Mouse (Mus musculus) cerebellum, postnatal 36 days (tissue): Measurements from ENCODE around the gene Dennd5b.
"Not testable (repeated sequence)": the region's sequence is repeated elsewhere in the genome, so short reads cannot be mapped to it uniquely, and the experiment has no call there.

ENCODE experiments used
- DNase-seq, 2 experiments: peaks; one replicate each; pipeline ENCODE4 v3.0.0; 2021 to 2022; ENCODE audit warnings: mixed read lengths in 2 of 2

Dennd5b gene

DNA sequence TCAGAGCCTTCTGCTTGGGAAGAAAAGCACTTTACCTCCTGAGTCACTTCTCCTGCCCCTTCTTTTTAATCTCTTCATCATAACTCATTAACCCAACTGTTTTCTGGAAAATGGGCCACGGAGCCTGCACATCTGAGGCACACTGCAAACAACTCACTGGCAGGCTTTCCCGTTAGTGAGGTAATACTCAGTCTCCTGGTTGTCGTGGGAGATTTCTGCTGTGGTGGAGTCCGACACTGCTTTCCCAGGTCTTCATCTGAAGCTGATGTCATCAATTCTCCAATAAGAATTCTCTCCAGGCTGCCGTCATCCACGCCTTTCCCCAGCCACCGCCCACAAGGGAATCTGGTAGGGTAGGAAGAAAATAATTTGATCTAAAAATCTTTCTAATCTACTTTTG, 96.5 kb downstream of the Dennd5b start:
- no peak for DNase-seq

DNA sequence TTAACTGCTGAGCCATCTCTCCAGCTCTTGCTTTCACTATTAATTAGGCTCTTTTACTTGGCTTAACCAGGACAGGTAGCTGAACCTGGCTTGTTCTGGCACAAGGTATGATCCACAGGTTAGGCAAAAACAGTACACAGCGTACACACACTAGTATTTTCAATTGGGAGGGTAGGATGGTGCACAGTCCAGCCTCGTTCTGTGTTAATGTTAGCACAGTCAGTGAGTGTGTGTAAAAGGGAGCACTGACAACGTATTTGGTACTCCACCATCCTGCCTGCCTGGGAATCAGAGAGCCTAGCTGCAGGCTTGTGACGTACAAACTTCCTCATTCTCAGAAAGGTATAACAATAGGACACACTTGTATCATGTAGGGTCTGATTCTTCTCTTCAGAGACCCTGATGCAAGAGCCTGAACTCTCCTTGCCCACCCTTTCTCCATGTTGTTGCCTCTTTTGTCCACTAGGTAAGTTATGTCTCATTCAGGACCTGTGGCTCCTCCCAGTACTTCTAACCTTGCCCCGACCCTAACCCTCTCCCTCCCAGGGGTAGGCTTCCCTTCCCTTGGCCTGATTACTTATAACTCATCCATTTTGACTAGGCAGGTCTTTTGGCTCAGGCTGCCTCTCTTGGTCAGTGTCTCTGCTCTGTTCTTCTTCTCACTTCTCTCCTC, 107.0 kb downstream of the Dennd5b start:
- no peak for DNase-seq

DNA sequence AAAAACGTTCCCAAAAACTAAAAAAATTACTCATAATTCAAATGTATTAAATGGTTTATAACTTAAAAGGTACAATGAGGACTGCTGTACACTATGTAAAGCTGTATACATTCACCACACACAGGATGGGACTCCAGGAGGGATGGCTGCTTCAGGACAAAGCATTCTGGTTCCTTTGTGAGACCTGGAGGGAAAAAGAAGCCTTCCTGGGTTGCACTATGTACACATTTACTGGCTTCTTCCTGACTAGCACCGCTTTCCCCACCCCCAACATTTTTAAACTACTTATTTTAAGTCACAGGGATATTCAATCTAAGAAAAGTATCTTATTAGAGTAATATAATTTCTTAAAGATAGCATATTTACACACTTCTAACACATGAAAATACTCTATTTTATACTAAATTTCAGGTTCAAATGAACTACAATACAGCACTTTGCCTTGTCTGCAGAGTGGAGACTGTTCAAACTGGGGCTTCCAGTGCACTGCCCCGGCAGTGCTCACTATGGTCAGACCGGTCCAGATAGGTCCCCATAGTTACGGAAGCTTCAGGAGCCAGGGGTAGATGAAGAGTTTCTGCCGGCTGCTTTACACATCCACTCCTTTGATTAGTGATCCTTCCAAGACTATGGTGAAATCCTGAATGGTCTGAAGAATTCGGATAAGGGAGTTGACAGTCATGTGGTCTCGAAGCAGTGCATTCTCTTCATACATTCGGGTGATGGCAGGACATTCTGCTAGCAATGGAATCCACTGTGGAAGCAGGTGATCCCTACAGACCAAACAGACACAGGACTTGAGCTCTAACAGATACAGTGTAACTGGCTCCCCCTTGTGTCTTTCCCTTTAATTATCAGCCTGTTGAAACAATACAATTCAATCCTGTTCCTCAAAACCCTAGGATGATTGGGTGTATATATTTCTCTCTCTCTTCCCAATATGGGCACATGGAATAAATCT, 108.1 kb downstream of the Dennd5b start:
- DNase-seq = no peak

DNA sequence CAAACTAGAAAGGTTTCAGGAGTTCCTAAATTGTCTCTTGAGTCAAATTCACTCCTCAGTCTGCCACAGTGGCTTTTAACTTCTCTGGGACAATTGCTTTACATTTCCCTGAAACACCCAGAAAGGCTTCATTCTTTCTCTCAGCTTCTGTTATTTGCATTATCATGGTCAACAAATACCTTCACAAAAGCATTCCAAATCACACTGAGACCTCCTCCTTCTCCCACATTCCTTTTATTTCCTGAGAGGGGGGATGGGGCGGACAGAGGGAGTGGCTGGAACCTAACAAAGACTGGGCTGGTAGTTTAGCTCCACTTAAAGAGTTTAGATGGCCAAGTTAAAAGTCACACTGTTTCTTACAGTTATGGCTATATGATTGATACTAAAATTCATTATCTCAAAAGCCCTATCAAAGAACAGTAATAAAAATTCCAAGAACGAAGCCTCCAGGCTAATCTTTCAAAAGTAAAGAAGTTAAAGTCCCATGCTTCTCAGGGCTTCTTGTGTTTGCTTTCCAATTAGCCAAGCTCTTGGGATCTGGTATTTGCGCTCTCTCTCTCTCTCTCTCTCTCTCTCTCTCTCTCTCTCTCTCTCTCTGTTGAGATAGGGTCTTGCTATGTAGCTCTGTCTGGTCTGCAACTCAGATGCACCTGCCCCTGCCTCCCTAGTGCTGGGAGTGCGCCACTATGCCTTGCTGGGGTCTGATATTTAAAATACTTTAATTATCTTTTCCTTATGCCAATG, 108.9 kb downstream of the Dennd5b start:
- DNase-seq = no peak

DNA sequence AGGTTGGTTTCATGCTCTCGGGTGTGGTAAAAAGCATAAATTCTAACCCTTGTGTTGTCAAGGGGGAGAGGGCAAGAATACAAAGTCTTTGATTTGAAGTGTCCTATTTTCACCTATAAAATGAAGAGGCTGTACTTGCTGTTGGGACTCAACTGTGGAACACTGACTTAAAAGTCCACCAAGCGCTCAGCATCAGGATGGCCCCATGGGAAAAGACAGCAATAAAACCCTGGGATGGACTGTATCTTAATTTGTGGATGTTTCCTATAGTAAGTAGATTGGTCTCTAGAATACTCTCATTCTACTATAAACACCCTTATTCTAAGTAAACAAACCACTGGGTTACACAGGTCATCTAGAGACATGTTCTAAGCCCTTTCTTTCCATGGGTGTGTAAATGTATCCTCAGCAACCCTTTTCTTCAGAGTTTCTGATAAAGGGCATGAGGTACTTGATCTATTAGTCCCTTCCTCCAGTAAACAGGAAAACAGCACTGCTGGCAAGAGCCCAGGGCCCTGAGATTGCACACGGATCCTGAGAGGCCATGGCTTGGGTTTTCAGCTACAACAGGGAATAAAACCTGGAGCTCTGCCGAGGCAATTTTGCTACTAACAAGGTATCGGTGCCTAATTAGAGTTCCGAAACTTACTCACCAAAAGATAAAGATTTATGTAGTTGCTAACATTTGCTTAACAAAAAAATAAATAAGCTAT, 109.7 kb downstream of the Dennd5b start:
- DNase-seq = no peak

DNA sequence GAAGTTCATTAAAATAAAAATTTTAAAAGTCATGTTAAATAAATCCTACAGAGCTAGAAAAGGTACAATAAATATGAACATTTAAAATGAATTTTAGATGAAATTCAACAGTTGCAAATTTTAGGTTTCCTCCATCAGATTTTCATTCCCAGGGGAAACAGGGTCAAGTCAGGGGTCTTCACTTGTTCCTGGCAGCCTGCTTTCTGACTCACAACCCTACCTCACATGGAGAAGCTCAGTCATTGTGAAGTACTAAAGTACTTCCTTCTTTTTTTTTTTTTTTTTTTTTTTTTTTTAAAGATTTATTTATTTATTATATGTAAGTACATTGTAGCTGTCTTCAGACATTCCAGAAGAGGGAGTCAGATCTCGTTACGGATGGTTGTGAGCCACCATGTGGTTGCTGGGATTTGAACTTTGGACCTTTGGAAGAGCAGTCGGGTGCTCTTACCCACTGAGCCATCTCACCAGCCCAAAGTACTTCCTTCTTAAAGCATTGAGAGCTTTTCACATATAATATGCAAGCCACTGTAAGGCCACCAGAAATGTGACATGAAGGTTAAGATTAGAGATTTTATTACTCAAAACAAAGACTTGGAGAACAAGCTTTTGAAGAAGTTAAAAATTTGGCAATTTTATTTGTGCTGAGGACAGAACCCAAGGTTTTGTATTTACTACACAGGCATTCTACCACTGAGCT, 111.5 kb downstream of the Dennd5b start:
- DNase-seq = not testable (repeated sequence)

DNA sequence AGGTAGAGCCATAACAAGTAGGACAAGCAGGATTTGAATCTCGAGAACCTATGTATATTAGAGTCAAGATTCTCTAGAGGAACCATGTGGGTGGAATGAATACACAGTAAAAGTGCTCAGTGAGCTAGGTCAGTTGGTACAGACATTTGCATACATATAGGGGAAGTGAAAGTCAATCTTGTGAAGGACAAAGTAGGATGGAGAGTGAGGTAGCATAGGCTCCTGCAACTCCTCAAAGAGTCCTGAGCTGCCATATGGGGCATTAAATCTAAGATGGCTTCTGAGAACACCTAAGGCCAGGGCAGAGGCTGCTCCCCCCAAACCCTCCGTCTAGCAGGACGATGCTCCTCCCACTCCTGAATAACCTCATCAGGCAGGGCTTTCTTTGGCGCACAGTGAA, 115.5 kb downstream of the Dennd5b start:
- DNase-seq = no peak

DNA sequence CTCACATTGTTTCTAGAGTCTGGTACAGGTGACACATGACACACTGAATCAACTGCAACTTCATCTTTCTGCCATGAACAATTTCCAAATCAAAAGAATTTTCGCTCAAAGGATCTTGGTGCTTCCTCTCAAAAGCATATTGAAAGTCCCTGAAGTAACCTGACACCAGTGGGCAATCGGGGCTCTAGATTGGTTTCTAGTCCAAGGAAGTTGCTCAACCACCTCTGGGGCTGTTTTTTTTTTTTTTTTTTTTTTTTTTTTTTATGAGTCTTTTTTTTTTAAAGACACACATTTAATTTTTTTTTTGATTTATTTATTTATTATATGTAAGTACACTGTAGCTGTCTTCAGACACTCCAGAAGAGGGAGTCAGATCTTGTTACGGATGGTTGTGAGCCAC, 121.0 kb downstream of the Dennd5b start:
- no peak for DNase-seq

DNA sequence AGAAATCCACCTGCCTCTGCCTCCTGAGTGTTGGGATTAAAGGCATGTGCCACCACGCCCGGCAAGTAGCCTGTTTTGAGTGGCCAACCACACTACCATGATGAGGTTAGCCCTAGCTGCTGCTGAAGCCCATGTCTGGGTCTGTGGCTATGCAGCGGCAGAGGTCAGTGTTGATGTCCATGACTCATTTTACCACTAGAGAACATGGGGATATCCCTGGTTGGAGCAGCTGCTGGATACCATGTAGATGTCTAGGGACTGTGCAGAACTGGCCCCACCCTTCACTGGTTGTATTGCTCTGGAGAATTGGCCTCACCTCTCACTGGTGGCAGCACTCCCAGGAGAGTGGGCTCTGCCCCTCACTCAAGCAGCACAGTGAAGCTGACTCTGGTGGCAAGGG, 126.4 kb downstream of the Dennd5b start:
- no peak for DNase-seq

DNA sequence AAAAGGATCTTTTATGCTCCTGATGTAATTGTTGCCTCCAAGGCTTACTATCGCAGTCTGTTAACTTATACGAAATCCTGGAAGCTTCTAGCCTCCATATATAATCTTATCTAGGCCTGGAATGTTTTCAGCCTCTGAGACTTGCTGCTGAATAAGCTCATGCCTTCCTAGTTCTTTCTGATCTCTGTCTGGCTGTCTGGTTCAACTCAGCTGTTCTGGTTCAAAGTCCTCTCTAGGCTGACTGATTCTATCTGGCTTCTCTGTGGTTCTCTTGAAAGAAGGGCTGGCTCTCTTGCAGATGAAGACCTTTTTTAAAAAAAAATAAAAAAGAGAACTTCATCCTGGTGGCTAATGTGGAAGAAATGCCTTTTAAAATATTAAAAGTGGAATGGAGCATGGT, 128.6 kb downstream of the Dennd5b start:
- DNase-seq = no peak

DNA sequence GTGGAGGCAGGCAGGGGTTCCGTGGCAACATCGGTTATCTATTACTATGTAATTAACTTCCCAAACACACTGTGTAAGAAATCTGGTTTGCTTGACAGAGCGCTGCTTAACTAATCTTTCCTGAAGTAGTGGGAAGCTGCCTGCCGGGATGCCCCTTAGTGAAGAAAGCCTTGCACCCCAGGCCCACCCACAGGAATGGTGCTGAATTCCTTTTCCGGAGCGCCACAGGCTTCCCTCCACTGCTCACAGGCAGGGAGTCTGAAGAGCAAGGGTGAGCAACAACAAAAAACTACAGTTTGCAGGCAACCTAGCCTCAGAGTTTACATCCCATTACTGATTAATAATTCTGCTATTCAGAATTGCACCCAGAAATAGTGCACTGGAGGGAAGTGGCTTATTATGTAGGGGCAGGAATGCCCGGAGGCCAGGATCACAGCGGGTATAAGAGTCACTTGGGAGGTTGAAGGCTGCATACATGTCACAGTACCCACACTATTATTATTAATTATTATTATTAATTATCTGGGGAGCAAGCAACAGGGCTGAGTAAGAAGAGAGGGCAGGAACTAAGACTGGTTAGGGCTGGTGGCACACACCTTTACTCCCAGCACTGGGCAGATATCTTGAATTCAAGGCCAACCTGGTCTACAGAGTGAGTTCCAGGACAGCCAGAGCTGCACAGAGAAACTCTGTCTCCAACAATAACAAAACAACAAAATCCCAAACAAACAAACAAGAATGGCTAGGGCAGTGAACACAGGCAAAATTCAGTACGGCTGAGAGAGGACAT, 129.2 kb downstream of the Dennd5b start:
- no peak for DNase-seq

DNA sequence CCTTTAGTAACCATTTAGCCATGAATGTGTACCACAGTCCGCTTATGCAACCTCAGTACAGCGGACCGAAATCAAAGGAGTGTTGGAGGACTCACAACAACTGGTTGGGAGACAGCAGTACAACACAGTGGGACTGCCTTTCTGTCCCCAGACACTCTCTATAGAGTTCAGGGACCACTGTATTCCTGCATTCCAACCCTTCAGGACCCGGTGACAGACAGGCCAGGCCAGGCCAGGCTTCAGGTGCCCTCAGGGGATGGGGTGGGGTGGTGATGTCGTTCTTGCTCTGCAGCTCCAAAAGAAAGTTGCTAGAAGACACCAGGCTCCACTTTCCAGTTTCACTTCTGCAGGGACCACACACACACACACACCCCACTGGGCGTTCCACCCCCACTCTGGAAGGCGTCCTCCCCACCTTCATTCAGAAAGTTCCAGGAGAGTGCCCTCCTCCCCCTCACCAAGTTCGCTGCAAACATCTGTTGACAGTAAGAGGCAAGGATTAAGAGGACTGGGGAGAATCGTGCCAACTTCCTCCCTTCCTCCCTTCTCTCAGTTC, 130.0 kb downstream of the Dennd5b start:
- DNase-seq = no peak

DNA sequence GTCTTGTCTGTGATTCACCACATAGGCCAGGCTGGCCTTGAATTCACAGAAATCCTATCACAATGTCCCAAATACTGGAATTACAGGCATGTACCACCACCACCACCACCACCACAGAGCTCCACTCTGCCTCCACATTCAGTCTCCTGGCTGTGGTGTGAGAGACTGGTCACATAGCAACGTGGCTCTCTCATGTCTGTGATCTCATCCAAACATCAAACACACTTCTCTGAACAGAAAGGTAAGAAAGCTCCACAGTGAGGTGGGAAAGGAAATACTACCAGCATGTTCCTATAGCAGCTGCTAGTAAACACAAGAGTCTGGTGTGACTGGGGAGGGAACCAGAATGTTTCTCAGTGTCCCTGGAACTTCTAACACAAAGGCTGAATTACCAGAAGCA, 140.2 kb downstream of the Dennd5b start:
- no peak for DNase-seq

DNA sequence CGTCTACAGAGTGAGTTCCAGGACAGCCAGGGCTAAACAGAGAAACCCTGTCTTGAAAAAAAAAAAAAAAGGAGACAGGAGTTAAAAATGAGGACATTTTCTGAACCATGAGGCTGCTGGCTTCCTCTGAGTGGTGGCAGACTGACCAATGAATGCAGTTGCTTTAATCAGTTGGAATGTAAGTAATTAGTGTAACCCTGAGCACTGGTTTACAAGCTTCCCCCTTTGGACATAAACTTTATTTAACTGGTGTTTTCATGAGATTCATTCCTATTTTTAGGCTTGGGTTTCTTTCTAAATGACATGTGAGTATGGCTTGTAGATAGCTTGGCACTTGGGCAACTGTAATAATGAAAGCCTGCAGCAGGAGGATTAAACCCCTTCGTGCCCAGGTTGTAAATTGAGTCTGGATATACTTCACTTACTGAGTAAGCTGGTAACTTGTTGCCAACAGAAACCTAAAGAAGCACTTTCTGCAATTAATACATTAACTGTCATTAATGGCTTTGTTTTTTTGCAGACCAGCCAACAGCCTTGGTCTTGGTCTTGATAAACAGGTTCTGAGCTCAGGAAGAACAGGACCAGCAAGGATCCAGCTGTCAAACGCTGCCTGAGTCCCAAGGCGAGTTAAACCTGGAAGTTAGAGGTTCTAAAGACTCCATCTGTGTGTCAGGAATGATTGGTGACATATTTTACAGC, 141.8 kb downstream of the Dennd5b start:
- DNase-seq = no peak

DNA sequence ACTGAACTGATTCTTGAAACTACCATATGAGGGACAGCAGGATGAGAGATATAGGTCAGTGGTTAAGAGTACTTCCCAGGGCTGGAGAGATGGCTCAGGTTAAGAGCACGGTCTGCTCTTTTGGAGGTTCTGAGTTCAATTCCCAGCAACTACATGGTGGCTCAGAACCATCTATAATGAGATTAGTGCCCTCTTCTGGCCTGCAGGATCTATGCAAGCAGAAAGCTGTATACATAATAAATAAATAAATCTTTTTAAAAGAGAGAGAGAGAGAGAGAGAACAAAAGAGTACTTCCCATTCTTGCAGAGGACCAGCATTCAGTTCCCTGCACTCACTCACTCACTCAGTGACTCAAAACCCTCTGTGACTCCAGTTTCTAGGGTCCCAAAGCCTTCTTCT, 142.8 kb downstream of the Dennd5b start:
- DNase-seq = no peak

DNA sequence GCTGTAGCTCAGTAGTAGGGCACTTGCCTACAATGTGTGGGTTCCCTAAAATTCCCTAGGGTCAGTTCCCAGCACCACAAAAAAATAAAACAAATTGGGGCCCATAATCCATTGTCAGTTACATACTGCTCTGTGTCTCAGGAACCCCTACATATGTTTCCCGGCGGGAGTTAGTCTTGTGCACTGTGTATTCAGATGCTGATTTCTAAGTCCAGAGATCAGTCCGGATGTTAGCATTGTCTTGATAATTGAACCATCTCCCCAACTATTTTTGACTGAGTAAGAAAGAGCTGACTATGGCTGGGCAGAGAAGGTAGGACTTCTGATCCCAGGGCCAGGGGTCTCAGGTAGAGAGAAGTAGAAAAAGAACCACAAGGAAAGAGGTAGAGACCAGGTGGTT, 144.4 kb downstream of the Dennd5b start:
- no peak for DNase-seq

DNA sequence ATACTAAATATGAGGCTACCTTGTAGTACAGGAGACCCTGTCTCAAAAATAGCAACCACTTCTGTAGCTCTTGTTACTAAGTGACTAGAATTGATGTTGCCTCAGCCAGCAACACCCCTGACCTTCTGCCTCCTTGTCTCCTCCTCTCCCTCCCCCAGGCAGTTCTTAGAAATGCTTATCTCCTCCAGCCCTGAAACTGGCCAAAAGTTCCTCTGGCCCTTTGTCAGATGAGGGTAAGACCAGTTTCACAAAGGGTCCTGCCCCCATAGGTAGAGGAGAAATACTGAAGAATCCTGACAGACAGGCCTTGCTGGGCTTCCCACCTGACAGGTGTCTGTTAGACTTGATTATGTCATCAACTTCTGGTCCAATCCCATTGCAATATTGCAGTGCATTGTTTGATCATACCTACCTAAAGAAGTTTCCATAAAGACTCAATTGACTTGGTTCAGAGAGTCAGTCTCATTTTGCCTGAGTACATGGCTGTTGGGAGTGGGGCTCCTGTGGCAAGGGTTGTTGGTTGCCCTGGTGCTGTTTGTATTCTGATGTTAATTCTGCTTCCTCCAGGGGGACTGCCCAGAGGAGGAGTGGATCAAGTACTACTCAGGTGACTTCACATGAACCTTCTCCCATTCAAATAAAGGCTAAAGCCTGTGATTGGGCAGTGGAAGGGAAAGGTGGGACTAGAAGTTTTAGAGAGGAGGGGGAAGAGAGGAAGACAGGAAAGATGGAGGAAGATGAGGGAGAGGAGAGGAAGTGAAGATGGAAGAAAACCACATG, 145.6 kb downstream of the Dennd5b start:
- no peak for DNase-seq

DNA sequence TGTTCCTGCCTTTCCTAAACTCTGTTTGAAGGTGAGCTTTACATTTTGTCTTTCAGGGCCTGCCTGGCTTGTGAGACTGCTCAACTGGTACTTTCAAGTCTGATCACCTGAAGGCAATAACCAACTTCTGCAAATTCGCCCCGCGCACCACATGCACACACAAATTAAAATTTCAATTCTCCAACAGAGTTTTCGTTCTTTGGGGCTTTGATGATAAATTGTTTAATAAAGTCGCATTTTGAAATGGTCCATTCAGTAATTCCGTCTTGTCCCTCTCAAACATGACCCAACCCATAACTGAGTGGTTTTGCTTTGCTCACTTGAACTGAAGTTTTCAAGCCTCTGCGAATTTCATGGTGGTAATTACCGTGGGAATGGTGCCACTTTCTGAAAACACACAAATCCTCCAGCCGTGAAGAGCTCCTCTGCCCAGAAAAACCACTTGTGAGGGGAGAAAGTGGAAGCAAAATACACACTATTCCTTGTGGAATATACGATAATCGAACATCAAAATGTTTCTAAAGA, 154.5 kb downstream of the Dennd5b start:
- no peak for DNase-seq

DNA sequence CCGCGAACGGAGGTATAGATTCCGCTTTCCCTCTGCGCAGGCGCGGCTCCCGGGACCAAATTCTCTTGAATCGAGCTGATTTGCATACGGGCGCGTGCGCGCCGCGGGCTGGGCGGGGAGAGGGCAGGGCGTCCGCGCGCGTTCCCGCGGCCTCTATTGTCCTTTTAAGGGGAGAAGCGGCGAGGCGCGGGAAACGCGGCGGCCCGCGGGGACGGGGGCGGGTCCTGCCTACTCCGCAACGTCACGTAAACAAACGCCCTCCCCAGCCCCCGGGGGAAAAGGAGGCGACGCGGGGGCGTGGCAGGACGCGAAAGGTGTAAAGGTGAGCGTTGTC, 155.1 kb downstream of the Dennd5b start, which contains the start of gene Sinhcaf:
Gene Sinhcaf (minus strand): TSS at position 59 of the 334 bp plus-strand sequence.
- peak; percentile 96 to 97 for DNase-seq
